Mouse (Mus musculus): ENCODE results near the gene Plekhs1. TPM values are rescaled to one million over a fixed set of nuclear protein-coding genes. Genes with fewer than 3 reads are reported as not detected.

Plekhs1 gene
- total and polyA plus RNA-seq, 3 experiments = 0.84 to 0.85 TPM; not detected in 1

GRCm38 (mm10) chr19:56425492-56425891 is 35.9 kb upstream of the Plekhs1 start:
- H3K36me3 ChIP-seq (ENCODE audit: control insufficient read depth in 1 of 2, insufficient read depth in 2 of 2, low read length in 2 of 2) = peaks cover 0 to 8% of the 10 kb centered on the region in 2 experiments; a peak in 1 of 4 replicates

DNA sequence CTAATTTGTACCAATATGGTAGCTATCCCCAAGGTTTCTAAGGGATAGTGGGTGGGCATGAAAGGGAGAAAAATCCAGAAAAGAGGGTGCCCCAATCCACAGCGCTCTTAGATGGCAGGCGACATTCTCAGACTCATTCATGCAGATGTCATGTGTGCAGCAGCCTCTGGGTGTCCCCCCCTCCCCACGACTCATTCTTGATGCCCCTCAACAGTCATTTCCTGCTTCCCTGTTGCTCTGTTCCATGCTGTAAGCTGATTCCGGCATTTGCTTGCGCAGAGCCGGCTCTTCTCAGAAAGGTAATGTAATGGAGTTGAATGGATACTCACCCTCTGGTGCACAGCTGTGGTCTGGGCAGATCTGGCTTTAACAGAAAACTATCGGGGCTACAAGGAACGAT is 31.1 kb upstream of the Plekhs1 start:
- no peaks in the 10 kb centered on the region for H3K4me1 ChIP-seq (ENCODE audit: control insufficient read depth in 1 of 2, insufficient read depth in 2 of 2, low read length in 2 of 2)
- DNase-seq (ENCODE audit: low read depth, low spot score) = peak; percentile 28
- TF ChIP-seq MAX (IDR thresholded peaks at IDR 0.05; ENCODE audit: low read length) (no peak), CTCF (IDR thresholded peaks at IDR 0.05 in 2 of 3, conservative IDR thresholded peaks at IDR 0.05 in 1 of 3; ENCODE audit: control insufficient read depth in 1 of 3, insufficient read depth in 1 of 3, low read depth in 2 of 3, low read length in 3 of 3, poor library complexity in 1 of 3, severe bottlenecking in 1 of 3) (peak; percentile 11 to 44 (median 37); a peak in 4 of 6 replicates), RAD21 (IDR thresholded peaks at IDR 0.05; ENCODE audit: low read depth, low read length) (peak; percentile 50), SMC3 (IDR thresholded peaks at IDR 0.05; ENCODE audit: low read depth, low read length) (peak; percentile 44), ZC3H11A (IDR thresholded peaks at IDR 0.05; ENCODE audit: low read depth, low read length) (0 out of 2 replicates have a peak, but pooled peaks have one; percentile 2), E2F4 (IDR thresholded peaks at IDR 0.05; ENCODE audit: borderline replicate concordance, low read depth, low read length) (no peak)
- H3K27me3 ChIP-seq (ENCODE audit: control insufficient read depth in 1 of 2, insufficient read depth in 2 of 2, low read length in 2 of 2) = no peaks in the 10 kb centered on the region
- H3K9me3 ChIP-seq (replicated peaks; ENCODE audit: insufficient read depth, low read length) = no peaks in the 10 kb centered on the region
- no peaks in the 10 kb centered on the region for H3K79me2 ChIP-seq (ENCODE audit: control insufficient read depth, insufficient read depth, low read length, poor library complexity)
- peaks cover 0 to 8% of the 10 kb centered on the region in 2 experiments; a peak in 2 of 4 replicates for H3K36me3 ChIP-seq (ENCODE audit: control insufficient read depth in 1 of 2, insufficient read depth in 2 of 2, low read length in 2 of 2)
- H3K9ac ChIP-seq (ENCODE audit: control insufficient read depth, low read depth, low read length, poor library complexity, severe bottlenecking) = no peak overlapping the region
- no peak overlapping the region for H3K27ac ChIP-seq (ENCODE audit: control insufficient read depth, low read depth, low read length)
- H3K4me3 ChIP-seq (ENCODE audit: control insufficient read depth in 1 of 2, insufficient read depth in 1 of 2, low read depth in 2 of 2, low read length in 2 of 2) = no peak overlapping the region

More at GRCm38 (mm10) chr19:56425492-56425891, 35.9 kb upstream of the Plekhs1 start:
- H3K4me3 ChIP-seq (ENCODE audit: control insufficient read depth in 1 of 2, insufficient read depth in 1 of 2, low read depth in 2 of 2, low read length in 2 of 2) = no peak overlapping the region
- H3K4me1 ChIP-seq (ENCODE audit: control insufficient read depth in 1 of 2, insufficient read depth in 2 of 2, low read length in 2 of 2) = no peaks in the 10 kb centered on the region
- no peak for DNase-seq (ENCODE audit: low read depth, low spot score)
- no peaks in the 10 kb centered on the region for H3K79me2 ChIP-seq (ENCODE audit: control insufficient read depth, insufficient read depth, low read length, poor library complexity)
- no peak overlapping the region for H3K27ac ChIP-seq (ENCODE audit: control insufficient read depth, low read depth, low read length)
- H3K9me3 ChIP-seq (replicated peaks; ENCODE audit: insufficient read depth, low read length) = no peaks in the 10 kb centered on the region
- H3K9ac ChIP-seq (ENCODE audit: control insufficient read depth, low read depth, low read length, poor library complexity, severe bottlenecking) = no peak overlapping the region
- no peaks in the 10 kb centered on the region for H3K27me3 ChIP-seq (ENCODE audit: control insufficient read depth in 1 of 2, insufficient read depth in 2 of 2, low read length in 2 of 2)
- TF ChIP-seq MYC (IDR thresholded peaks at IDR 0.05; ENCODE audit: low read depth, low read length) = no peak
- TF ChIP-seq POLR2A (IDR thresholded peaks at IDR 0.05; ENCODE audit: control insufficient read depth in 1 of 2, insufficient read depth in 1 of 2, low read depth in 1 of 2, low read length in 2 of 2, poor library complexity in 1 of 2) = no peak
- TF ChIP-seq JUND (IDR thresholded peaks at IDR 0.05; ENCODE audit: low read depth, low read length) = no peak
- TF ChIP-seq EP300 (IDR thresholded peaks at IDR 0.05; ENCODE audit: low read depth in 1 of 2, low read length in 2 of 2) = no peak
- TF ChIP-seq GATA1 (IDR thresholded peaks at IDR 0.05; ENCODE audit: low read depth, low read length) = no peak
- no peak for TF ChIP-seq E2F4 (IDR thresholded peaks at IDR 0.05; ENCODE audit: borderline replicate concordance, low read depth, low read length)
- no peak for TF ChIP-seq ZC3H11A (IDR thresholded peaks at IDR 0.05; ENCODE audit: low read depth, low read length)
- no peak for TF ChIP-seq TBP (IDR thresholded peaks at IDR 0.05; ENCODE audit: low read depth, low read length)
- TF ChIP-seq SMC3 (IDR thresholded peaks at IDR 0.05; ENCODE audit: low read depth, low read length) = no peak
- no peak for TF ChIP-seq NRF1 (IDR thresholded peaks at IDR 0.05; ENCODE audit: insufficient read depth, low read depth, low read length, poor library complexity, severe bottlenecking)
- no peak for TF ChIP-seq USF2 (IDR thresholded peaks at IDR 0.05; ENCODE audit: borderline replicate concordance in 1 of 2, insufficient read depth in 1 of 2, low read depth in 1 of 2, low read length in 2 of 2)
- TF ChIP-seq BHLHE40 (IDR thresholded peaks at IDR 0.05; ENCODE audit: borderline replicate concordance, low read depth, low read length) = no peak
- no peak for TF ChIP-seq NELFE (IDR thresholded peaks at IDR 0.05; ENCODE audit: low read depth, low read length)
- TF ChIP-seq ZNF384 (IDR thresholded peaks at IDR 0.05; ENCODE audit: low read depth, low read length) = no peak
- TF ChIP-seq ZKSCAN1 (IDR thresholded peaks at IDR 0.05; ENCODE audit: low read depth, low read length) = no peak
- TF ChIP-seq USF1 (IDR thresholded peaks at IDR 0.05; ENCODE audit: low read depth, low read length) = no peak
- no peak for TF ChIP-seq KAT2A (conservative IDR thresholded peaks at IDR 0.05; ENCODE audit: low read depth, low read length)
- TF ChIP-seq SIN3A (IDR thresholded peaks at IDR 0.05; ENCODE audit: low read length) = no peak
- no peak for TF ChIP-seq MAX (IDR thresholded peaks at IDR 0.05; ENCODE audit: low read length)
- no peak for TF ChIP-seq CTCF (IDR thresholded peaks at IDR 0.05 in 2 of 3, conservative IDR thresholded peaks at IDR 0.05 in 1 of 3; ENCODE audit: control insufficient read depth in 1 of 3, insufficient read depth in 1 of 3, low read depth in 2 of 3, low read length in 3 of 3, poor library complexity in 1 of 3, severe bottlenecking in 1 of 3)
